Mouse (Mus musculus): Measurements from ENCODE around the gene Fcer1g. TPM values are rescaled to one million over a fixed set of nuclear protein-coding genes. Genes with fewer than 3 reads are reported as not detected.
A peak's percentile ranks its signal among the peaks of the same experiment; 100 is the strongest.
"Not testable (repeated sequence)": the region's sequence is repeated elsewhere in the genome, so short reads cannot be mapped to it uniquely, and the experiment has no call there.

The Fcer1g gene
- polyA plus RNA-seq, 1 experiment from 2014 or later: 30.1 TPM

DNA sequence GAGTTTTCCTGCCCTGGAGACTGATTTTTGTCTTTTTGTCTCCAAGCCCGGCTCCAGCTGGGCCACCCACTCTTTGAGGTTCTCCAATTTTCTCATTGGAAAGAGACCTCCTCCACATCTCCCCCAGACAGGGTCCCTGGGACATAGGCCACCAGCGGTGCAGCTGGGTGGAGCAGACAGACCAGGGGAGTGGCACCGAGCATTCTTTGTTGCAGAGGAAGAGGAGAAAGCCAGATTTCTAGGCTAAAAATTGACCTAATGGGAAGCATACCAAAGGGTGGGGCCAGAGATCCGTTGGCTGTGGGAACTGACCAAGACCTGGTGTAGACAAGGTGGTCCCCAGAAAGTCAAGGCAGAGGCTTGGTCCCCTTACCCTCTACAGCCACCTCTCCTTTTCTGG is 13.8 kb upstream of the Fcer1g start:
- peak overlapping the region; percentile 80; the same call in 1 of the 2 replicates for H3K4me3 ChIP-seq (replicated peaks; ENCODE audit: low read length)
- H3K9ac ChIP-seq: no peak overlapping the region
- no peaks in the 10 kb centered on the region for H3K27me3 ChIP-seq (ENCODE audit: control insufficient read depth, insufficient read depth, low read length)
- ATAC-seq (ENCODE audit: low FRiP score): no peak
- 24% methylated on average over 4 of the region's 4 CpGs for WGBS
- DNase-seq (ENCODE audit: low spot score): no peak
- peaks cover 42% of the 10 kb centered on the region for H3K4me1 ChIP-seq (replicated peaks; ENCODE audit: control insufficient read depth, insufficient read depth, low read length)
- H3K4me2 ChIP-seq (replicated peaks): peak overlapping the region; percentile 71
- peaks cover 25% of the 10 kb centered on the region for H3K36me3 ChIP-seq (replicated peaks; ENCODE audit: control insufficient read depth, insufficient read depth)
- H3K27ac ChIP-seq: peak overlapping the region; percentile 81
- no peaks in the 10 kb centered on the region for H3K9me3 ChIP-seq (ENCODE audit: control insufficient read depth, low read length)

DNA sequence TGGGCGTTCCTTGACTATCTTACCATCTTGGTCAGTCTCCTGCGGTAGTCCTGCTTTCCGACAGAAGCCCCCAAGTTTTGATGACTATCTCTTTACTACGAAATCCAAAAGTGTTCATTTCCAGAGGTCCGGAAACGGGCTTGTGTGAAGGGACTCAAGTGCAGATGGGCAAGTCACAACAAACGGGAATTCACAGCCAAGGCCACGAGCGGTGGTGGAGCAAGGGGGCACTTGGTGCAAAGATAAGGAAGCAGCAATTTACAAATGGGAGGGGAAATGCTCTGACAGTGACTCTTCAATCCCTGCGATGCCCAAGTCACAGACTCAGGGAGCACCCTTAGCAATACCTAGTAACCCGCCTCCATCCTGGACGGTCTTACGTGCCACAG is 13.3 kb upstream of the Fcer1g start:
- peak overlapping the region; percentile 38 for H3K9ac ChIP-seq
- no peaks in the 10 kb centered on the region for H3K9me3 ChIP-seq (ENCODE audit: control insufficient read depth, low read length)
- H3K4me1 ChIP-seq (replicated peaks; ENCODE audit: control insufficient read depth, insufficient read depth, low read length): peaks cover 40% of the 10 kb centered on the region
- WGBS: 20% methylated on average over 13 of the region's 13 CpGs
- no peak for DNase-seq (ENCODE audit: low spot score)
- H3K4me3 ChIP-seq (replicated peaks; ENCODE audit: low read length): peak overlapping the region; percentile 80
- peak overlapping the region; percentile 71 for H3K4me2 ChIP-seq (replicated peaks)
- H3K36me3 ChIP-seq (replicated peaks; ENCODE audit: control insufficient read depth, insufficient read depth): peaks cover 30% of the 10 kb centered on the region
- no peaks in the 10 kb centered on the region for H3K27me3 ChIP-seq (ENCODE audit: control insufficient read depth, insufficient read depth, low read length)
- no peak; the same call in 1 of the 2 replicates for ATAC-seq (ENCODE audit: low FRiP score)
- H3K27ac ChIP-seq: peak overlapping the region; percentile 81

DNA sequence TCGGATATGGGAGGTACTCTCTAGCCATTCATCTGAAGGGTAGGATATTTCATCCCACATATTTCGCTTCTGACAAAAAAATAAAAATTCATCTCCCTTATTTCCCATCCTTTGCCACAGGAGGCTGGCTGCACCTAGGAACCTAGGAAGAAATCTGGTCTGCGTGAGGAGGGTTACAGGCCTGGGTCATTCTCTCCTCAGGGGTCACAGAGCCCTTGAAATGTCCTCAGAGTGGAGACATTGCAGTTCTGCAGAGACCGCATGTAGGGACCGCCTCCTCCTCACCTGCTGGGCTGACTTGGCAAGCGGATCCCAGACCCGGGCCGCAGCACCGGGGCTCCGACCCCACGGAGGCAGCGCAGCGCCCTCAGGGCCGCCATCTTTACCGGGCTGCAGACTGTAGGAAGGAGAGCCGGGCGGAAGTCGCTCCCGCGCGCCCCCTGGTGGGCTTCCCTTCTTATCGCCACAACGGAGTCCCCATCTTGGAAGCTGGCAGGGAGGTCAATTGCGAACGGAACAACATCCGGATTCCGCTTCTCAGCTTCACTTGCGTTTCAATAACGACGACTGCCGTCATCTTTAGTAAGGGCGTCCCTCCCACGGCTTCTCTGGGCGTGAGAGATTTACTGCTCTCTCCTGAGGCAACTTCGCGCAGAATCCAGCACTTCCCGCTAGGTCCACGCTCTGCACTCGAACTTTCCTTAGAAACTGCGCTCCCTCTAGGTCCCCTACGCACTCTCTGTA is 12.7 kb upstream of the Fcer1g start:
- Histone ChIP-seq H3K4me3 (replicated peaks; ENCODE audit: low read length) (peak overlapping the region; percentile 80), H3K4me1 (replicated peaks; ENCODE audit: control insufficient read depth, insufficient read depth, low read length) (peaks cover 34% of the 10 kb centered on the region), H3K36me3 (replicated peaks; ENCODE audit: control insufficient read depth, insufficient read depth) (peaks cover 35% of the 10 kb centered on the region), H3K4me2 (replicated peaks) (peak overlapping the region; percentile 71), H3K9ac (peak overlapping the region; percentile 94), H3K27ac (peak overlapping the region; percentile 81), H3K27me3 (ENCODE audit: control insufficient read depth, insufficient read depth, low read length) (no peaks in the 10 kb centered on the region), H3K9me3 (ENCODE audit: control insufficient read depth, low read length) (no peaks in the 10 kb centered on the region)
- ATAC-seq (ENCODE audit: low FRiP score) (peak; percentile 94), DNase-seq (ENCODE audit: low spot score) (peak; percentile 99)
- WGBS: under 1% methylated on average over 41 of the region's 41 CpGs

DNA sequence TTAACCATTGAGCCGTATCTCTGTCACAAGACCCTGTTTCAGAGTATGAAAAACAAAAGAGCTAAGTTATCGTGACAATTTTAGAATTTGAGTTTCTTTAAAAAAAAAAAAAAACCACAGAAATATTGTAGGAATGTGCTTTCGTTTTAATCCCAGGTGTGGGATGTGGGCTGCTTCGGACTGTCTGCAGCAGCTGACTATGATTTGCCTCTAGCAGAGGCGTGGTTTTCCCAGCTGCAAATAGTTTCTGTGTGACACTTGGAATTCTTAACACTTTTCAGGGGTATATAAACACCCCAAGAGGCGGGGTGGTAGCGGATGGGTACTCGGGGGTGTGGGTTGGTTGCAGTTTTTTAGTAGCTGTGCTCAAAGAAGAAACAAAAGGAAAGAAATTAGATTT is 11.2 kb upstream of the Fcer1g start:
- Histone ChIP-seq H3K9ac (no peak overlapping the region), H3K27me3 (ENCODE audit: control insufficient read depth, insufficient read depth, low read length) (no peaks in the 10 kb centered on the region), H3K36me3 (replicated peaks; ENCODE audit: control insufficient read depth, insufficient read depth) (peaks cover 50% of the 10 kb centered on the region), H3K4me3 (replicated peaks; ENCODE audit: low read length) (no peak overlapping the region), H3K4me2 (replicated peaks) (peak overlapping the region; percentile 71), H3K27ac (no peak overlapping the region), H3K4me1 (replicated peaks; ENCODE audit: control insufficient read depth, insufficient read depth, low read length) (peaks cover 20% of the 10 kb centered on the region), H3K9me3 (ENCODE audit: control insufficient read depth, low read length) (no peaks in the 10 kb centered on the region)
- 95% methylated on average over 8 of the region's 8 CpGs for WGBS
- no peak for DNase-seq (ENCODE audit: low spot score)
- no peak for ATAC-seq (ENCODE audit: low FRiP score)

DNA sequence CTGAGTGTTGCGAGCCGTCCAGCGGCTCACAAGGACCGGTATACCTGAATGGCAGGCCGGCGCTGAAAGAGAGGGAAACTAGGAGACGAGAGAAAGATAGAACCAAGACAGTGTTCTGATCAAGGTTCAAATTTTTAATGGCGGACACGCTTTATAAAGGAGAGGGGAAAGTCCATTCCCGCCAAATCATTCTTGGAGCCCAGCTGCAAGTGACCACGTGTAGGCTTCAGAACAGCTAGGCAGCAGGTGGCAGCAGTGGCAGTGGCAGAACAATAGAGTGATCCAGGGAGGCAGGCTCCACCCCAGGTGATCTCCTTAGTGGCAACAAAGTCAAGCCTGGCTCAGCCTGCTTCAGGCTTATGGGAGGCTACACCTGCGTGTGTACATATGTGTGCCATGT is 7.8 kb upstream of the Fcer1g start:
- not testable (repeated sequence) for H3K9ac ChIP-seq; H3K9me3 ChIP-seq (ENCODE audit: control insufficient read depth, low read length); DNase-seq (ENCODE audit: low spot score); ATAC-seq (ENCODE audit: low FRiP score); H3K4me2 ChIP-seq (replicated peaks); H3K4me1 ChIP-seq (replicated peaks; ENCODE audit: control insufficient read depth, insufficient read depth, low read length); H3K27me3 ChIP-seq (ENCODE audit: control insufficient read depth, insufficient read depth, low read length); H3K4me3 ChIP-seq (replicated peaks; ENCODE audit: low read length); H3K27ac ChIP-seq
- 85% methylated on average over 12 of the region's 12 CpGs for WGBS
- H3K36me3 ChIP-seq (replicated peaks; ENCODE audit: control insufficient read depth, insufficient read depth): peaks cover 84% of the 10 kb centered on the region

DNA sequence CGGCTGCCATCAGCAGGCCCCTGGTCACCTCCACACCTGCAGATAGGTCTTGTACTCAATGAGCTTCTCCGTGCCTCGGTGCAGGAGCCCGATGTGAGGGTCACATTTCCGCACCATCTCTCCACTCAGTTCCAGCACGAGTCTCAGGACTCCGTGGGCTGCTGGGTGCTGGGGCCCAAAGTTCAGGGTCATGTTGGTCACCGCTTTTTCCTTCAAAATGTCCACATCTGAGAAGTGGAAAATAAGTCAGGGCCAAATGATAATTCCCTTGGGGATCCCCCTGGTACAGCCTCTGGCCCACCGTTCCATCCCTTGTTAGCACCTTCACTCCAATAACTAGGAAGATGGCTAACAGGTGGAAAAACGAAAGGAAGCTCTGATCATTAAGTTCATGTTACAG is 6.7 kb upstream of the Fcer1g start:
- H3K4me3 ChIP-seq (replicated peaks; ENCODE audit: low read length): no peak overlapping the region
- 94% methylated on average over 10 of the region's 10 CpGs for WGBS
- H3K27ac ChIP-seq: no peak overlapping the region
- H3K36me3 ChIP-seq (replicated peaks; ENCODE audit: control insufficient read depth, insufficient read depth): peaks cover 95% of the 10 kb centered on the region
- H3K4me1 ChIP-seq (replicated peaks; ENCODE audit: control insufficient read depth, insufficient read depth, low read length): peaks cover 4% of the 10 kb centered on the region
- H3K9me3 ChIP-seq (ENCODE audit: control insufficient read depth, low read length): no peaks in the 10 kb centered on the region
- H3K4me2 ChIP-seq (replicated peaks): no peak overlapping the region
- H3K27me3 ChIP-seq (ENCODE audit: control insufficient read depth, insufficient read depth, low read length): no peaks in the 10 kb centered on the region
- DNase-seq (ENCODE audit: low spot score) (no peak), ATAC-seq (ENCODE audit: low FRiP score) (no peak)
- no peak overlapping the region for H3K9ac ChIP-seq

DNA sequence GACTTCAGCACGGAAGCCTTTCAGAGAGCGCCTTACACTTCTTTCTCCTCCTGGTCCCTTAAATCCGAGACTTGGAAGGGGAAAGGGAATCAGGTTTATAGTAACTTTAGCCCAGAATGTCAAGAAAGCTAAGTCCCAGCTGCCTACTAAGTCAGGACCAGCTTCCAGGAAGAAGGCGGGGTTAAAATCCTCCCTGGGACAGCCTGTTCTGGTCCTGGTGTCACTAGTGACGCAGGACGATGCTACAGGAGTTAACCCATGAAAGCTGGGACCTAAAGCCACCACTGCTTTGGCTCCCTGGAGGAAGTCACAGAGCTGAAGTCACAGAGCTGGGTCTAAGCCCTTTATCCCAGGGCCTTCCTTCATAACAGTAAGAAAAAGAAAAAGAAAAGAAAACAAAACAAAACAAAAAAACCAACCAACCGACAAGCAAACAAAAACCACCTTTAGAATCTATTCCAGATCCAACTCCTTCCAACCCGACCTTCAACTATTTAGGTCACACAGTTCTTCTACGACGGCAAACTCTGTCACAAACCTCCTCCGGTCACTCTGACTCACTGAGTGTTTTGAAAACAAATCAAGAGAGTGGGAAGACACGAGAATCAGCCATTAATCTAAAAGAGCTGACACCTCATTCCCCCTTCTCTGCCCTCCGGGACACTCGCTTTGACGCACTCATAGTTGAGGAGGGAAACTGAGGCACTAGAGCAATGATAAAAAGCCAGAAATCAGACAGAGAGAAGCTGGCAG is 6.0 kb upstream of the Fcer1g start:
- no peak overlapping the region for H3K9ac ChIP-seq
- H3K4me3 ChIP-seq (replicated peaks; ENCODE audit: low read length): no peak overlapping the region
- no peak overlapping the region for H3K27ac ChIP-seq
- H3K36me3 ChIP-seq (replicated peaks; ENCODE audit: control insufficient read depth, insufficient read depth): peaks cover 96% of the 10 kb centered on the region
- H3K27me3 ChIP-seq (ENCODE audit: control insufficient read depth, insufficient read depth, low read length): no peaks in the 10 kb centered on the region
- H3K4me2 ChIP-seq (replicated peaks): no peak overlapping the region
- no peak for ATAC-seq (ENCODE audit: low FRiP score)
- DNase-seq (ENCODE audit: low spot score): no peak
- no peaks in the 10 kb centered on the region for H3K4me1 ChIP-seq (replicated peaks; ENCODE audit: control insufficient read depth, insufficient read depth, low read length)
- WGBS: 81% methylated on average over 15 of the region's 15 CpGs
- no peaks in the 10 kb centered on the region for H3K9me3 ChIP-seq (ENCODE audit: control insufficient read depth, low read length)

DNA sequence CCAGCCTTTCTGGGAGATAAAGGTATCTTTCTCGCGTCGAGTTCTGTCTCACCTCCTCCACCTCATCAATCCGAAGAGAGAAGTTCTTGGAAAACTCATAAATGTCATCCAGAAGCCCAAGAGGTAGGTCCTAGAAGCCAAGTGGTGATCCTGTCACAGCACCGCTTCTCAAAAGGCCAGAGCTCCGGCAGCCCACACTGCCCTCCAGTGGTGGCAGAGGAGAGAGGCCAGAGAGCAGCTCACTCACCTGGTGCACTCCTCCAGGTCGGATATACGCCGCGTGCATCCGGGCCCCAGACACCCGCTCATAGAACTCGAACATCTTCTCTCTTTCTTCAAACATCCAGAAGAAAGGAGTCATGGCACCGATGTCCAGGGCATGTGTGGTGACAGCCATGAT is 4.3 kb upstream of the Fcer1g start:
- peaks cover 99% of the 10 kb centered on the region for H3K36me3 ChIP-seq (replicated peaks; ENCODE audit: control insufficient read depth, insufficient read depth)
- H3K27ac ChIP-seq: no peak overlapping the region
- no peak overlapping the region for H3K4me2 ChIP-seq (replicated peaks)
- no peak for ATAC-seq (ENCODE audit: low FRiP score)
- no peak overlapping the region for H3K4me3 ChIP-seq (replicated peaks; ENCODE audit: low read length)
- H3K9ac ChIP-seq: no peak overlapping the region
- 70% methylated on average over 14 of the region's 14 CpGs for WGBS
- no peaks in the 10 kb centered on the region for H3K9me3 ChIP-seq (ENCODE audit: control insufficient read depth, low read length)
- H3K27me3 ChIP-seq (ENCODE audit: control insufficient read depth, insufficient read depth, low read length): no peaks in the 10 kb centered on the region
- peak; percentile 55 for DNase-seq (ENCODE audit: low spot score)
- no peaks in the 10 kb centered on the region for H3K4me1 ChIP-seq (replicated peaks; ENCODE audit: control insufficient read depth, insufficient read depth, low read length)

DNA sequence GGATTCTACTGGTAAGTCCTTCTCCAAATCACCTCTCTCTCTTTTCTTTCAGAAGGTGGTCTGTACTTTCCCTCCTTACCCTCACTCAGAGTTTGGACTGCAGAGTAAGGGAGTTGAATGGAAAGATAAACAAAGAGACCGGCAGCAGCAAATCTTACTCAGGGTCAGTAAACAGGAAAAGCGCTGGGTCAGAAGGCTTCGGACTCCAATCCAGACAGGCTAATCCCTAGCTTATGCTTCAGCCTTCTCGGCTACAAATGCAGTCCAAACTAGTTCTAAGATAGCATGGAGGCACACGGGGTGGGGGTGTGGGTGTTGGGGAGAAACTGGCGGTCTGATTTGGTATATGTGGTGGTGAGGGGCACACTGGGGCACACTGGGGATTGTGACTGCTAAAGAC is 3.3 kb upstream of the Fcer1g start:
- 83% methylated on average over 6 of the region's 6 CpGs for WGBS
- ATAC-seq (ENCODE audit: low FRiP score) (no peak), DNase-seq (ENCODE audit: low spot score) (no peak)
- Histone ChIP-seq H3K4me1 (replicated peaks; ENCODE audit: control insufficient read depth, insufficient read depth, low read length) (no peaks in the 10 kb centered on the region), H3K9me3 (ENCODE audit: control insufficient read depth, low read length) (no peaks in the 10 kb centered on the region), H3K36me3 (replicated peaks; ENCODE audit: control insufficient read depth, insufficient read depth) (peaks cover 89% of the 10 kb centered on the region), H3K4me2 (replicated peaks) (no peak overlapping the region), H3K27me3 (ENCODE audit: control insufficient read depth, insufficient read depth, low read length) (no peaks in the 10 kb centered on the region), H3K9ac (no peak overlapping the region), H3K4me3 (replicated peaks; ENCODE audit: low read length) (no peak overlapping the region), H3K27ac (no peak overlapping the region)
